Mouse (Mus musculus) stomach, postnatal 0 days (tissue): ENCODE measurements around the gene Tex52. TPM values are rescaled to one million over a fixed set of nuclear protein-coding genes. Genes with fewer than 3 reads are reported as not detected.

Source experiments
- ATAC-seq: fragments of 200-750 bp; cut with Nextera tagmentation; 2 replicates; pipeline ENCODE4 v1.8.0; 2017; ENCODE audit not compliant: low FRiP score, low TSS enrichment
- DNase-seq: peaks from one replicate; pipeline ENCODE4 v3.0.0-alpha.2; 2016; ENCODE audit warnings: low spot score
- H3K27ac ChIP-seq: fragments of 300-500 bp; sonication (generic); replicated peaks from 2 replicates; pipeline ENCODE4 v1.5.1; 2014; ENCODE audit warnings: mild to moderate bottlenecking, control low read depth
- H3K27me3 ChIP-seq: fragments of 300-500 bp; sonication (generic); 2 replicates; pipeline ENCODE4 v1.6.1; 2014; ENCODE audit warnings: low read length; ENCODE audit not compliant: control insufficient read depth, insufficient read depth
- H3K36me3 ChIP-seq: fragments of 300-500 bp; sonication (generic); 2 replicates; pipeline ENCODE4 v1.6.1; 2014; ENCODE audit warnings: low read length, mixed read lengths; ENCODE audit not compliant: control insufficient read depth, insufficient read depth
- H3K4me1 ChIP-seq: fragments of 300-500 bp; sonication (generic); replicated peaks from 2 replicates; pipeline ENCODE4 v1.6.1; 2014; ENCODE audit warnings: antibody characterized with exemption; ENCODE audit not compliant: control insufficient read depth, insufficient read depth
- H3K4me2 ChIP-seq: fragments of 300-500 bp; sonication (generic); replicated peaks from 2 replicates; pipeline ENCODE4 v1.6.1; 2014; ENCODE audit warnings: low read depth, mild to moderate bottlenecking, control low read depth, moderate library complexity
- H3K4me3 ChIP-seq: fragments of 300-500 bp; sonication (generic); 2 replicates; pipeline ENCODE4 v1.5.1; 2014; ENCODE audit warnings: low read depth, low read length, control low read depth
- H3K9ac ChIP-seq: fragments of 300-500 bp; sonication (generic); 2 replicates; pipeline ENCODE4 v1.6.1; 2014; ENCODE audit warnings: mild to moderate bottlenecking, low read length, control low read depth, mixed read lengths
- H3K9me3 ChIP-seq: fragments of 300-500 bp; sonication (generic); 2 replicates; pipeline ENCODE4 v1.6.1; 2016; ENCODE audit warnings: low read length; ENCODE audit not compliant: control insufficient read depth
- CTCF ChIP-seq: IDR thresholded peaks from 2 replicates; pipeline ENCODE4 v1.5.1; 2016; ENCODE audit warnings: antibody characterized with exemption, low read depth, mild to moderate bottlenecking, moderate library complexity
- EP300 ChIP-seq: optimal IDR thresholded peaks from 2 replicates; pipeline ENCODE3; 2016; ENCODE audit warnings: antibody characterized with exemption
- WGBS: fragments of 180-500 bp; shearing (Covaris S2); extraction: QIAGEN DNeasy Blood & Tissue Kit; methylation state at CpG from one replicate; pipeline ENCODE4 v1.1.7; 2014; 5-methylcytosine and 5-hydroxymethylcytosine counted together
- polyA plus RNA-seq: library from polyadenylated mRNA; unstranded; fragments of >200 nt; fragmentation: Nextera tagmentation; extraction: Ambion mirVana; gene quantifications from 2 replicates; pipeline ENCODE4 v1.2.1, GENCODE M21; 2015

Gene Tex52
- polyA plus RNA-seq, 1 experiment from 2014 or later: 0.18 TPM

DNA sequence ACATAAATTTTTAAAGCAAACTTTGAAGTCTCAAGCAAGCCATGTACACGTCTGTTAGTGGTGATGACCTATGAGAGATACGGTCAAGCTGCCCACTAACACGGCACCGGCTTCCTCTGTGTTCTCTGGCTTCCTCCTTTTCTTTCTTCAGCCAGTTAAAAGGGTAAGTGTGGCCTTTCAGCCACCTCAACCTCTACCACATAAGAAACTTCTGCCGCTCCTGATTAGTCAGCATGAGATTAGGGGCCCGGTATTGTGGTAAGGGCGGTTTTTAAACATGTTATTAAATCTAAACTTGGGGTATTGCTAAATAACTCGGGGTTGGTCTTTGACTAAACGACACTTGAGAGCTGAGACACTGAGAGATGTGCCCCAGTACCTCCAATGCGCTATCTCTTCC, 29.6 kb upstream of the Tex52 start:
- Histone ChIP-seq H3K27ac (no peak overlapping the region), H3K9me3 (no peaks in the 10 kb centered on the region), H3K4me3 (no peak overlapping the region), H3K36me3 (no peaks in the 10 kb centered on the region), H3K27me3 (no peaks in the 10 kb centered on the region), H3K4me1 (no peaks in the 10 kb centered on the region), H3K4me2 (no peak overlapping the region), H3K9ac (no peak overlapping the region)
- TF ChIP-seq EP300 (no peak), CTCF (no peak)
- DNase-seq: no peak
- no peak for ATAC-seq
- WGBS: 69% methylated on average over 10 of the region's 10 CpGs

- no peak overlapping the region for H3K4me3 ChIP-seq
- ATAC-seq: no peak
- peak overlapping the region; percentile 36; the same call in 1 of the 2 replicates for H3K27ac ChIP-seq
- H3K9ac ChIP-seq: no peak overlapping the region
- 63% methylated on average over 6 of the region's 6 CpGs for WGBS
- H3K4me2 ChIP-seq: no peak overlapping the region
- H3K9me3 ChIP-seq: no peaks in the 10 kb centered on the region
- no peak for DNase-seq
- H3K27me3 ChIP-seq: no peaks in the 10 kb centered on the region
- H3K36me3 ChIP-seq: peaks cover 2% of the 10 kb centered on the region; the same call in 1 of the 2 replicates
- TF ChIP-seq EP300: no peak
- no peak for TF ChIP-seq CTCF
- no peaks in the 10 kb centered on the region for H3K4me1 ChIP-seq
These were observed 28.5 kb upstream of the Tex52 start for GRCm38 (mm10) chr6:128346782-128347181.

- Histone ChIP-seq H3K4me3 (no peak overlapping the region), H3K27ac (no peak overlapping the region), H3K9me3 (no peaks in the 10 kb centered on the region), H3K27me3 (no peaks in the 10 kb centered on the region), H3K36me3 (peaks cover 2% of the 10 kb centered on the region; the same call in 1 of the 2 replicates), H3K4me1 (no peaks in the 10 kb centered on the region), H3K9ac (no peak overlapping the region), H3K4me2 (no peak overlapping the region)
- no peak for DNase-seq
- 63% methylated on average over 7 of the region's 7 CpGs for WGBS
- TF ChIP-seq CTCF (no peak), EP300 (no peak)
- ATAC-seq: no peak
These were observed 25.5 kb upstream of the Tex52 start for GRCm38 (mm10) chr6:128349711-128350110.

- WGBS: 47% methylated on average over 3 of the region's 3 CpGs
- Histone ChIP-seq H3K4me1 (no peaks in the 10 kb centered on the region), H3K4me2 (no peak overlapping the region; the same call in 1 of the 2 replicates)
These were observed 21.1 kb upstream of the Tex52 start for GRCm38 (mm10) chr6:128354140-128354539.

DNA sequence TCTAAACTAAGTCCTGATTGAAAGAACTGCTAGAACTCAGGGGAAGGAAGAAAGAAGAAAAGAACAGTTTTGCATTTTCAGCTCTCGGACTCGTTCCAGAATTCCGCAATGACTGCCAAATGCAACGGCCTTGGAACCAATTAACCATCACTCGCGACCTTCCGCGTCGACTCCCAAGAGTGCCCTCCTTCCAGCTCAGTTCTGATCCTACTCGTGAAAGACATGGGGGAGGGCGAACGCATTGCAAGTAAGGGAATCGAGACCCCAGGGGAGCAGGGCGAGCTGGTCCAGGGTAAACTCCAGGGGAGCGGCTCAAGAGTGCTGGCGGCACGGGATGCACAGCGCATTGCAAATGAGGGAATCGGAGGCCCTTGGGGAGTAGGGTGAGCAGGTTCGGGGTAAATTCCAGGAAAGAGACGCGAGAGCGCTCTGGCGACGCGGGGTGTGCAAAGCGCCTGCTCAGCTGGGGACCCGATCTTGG, 20.0 kb upstream of the Tex52 start:
- WGBS: under 1% methylated on average over 28 of the region's 28 CpGs
- ATAC-seq: peak; percentile 73
- H3K9ac ChIP-seq: peak overlapping the region; percentile 76

More at GRCm38 (mm10) chr6:128354140-128354539, 21.1 kb upstream of the Tex52 start:
- Histone ChIP-seq H3K4me3 (no peak overlapping the region), H3K9ac (no peak overlapping the region), H3K36me3 (peaks cover 6% of the 10 kb centered on the region), H3K27me3 (no peaks in the 10 kb centered on the region), H3K27ac (no peak overlapping the region), H3K9me3 (no peaks in the 10 kb centered on the region)
- no peak for TF ChIP-seq CTCF
- TF ChIP-seq EP300: no peak
- ATAC-seq (no peak), DNase-seq (no peak)

DNA sequence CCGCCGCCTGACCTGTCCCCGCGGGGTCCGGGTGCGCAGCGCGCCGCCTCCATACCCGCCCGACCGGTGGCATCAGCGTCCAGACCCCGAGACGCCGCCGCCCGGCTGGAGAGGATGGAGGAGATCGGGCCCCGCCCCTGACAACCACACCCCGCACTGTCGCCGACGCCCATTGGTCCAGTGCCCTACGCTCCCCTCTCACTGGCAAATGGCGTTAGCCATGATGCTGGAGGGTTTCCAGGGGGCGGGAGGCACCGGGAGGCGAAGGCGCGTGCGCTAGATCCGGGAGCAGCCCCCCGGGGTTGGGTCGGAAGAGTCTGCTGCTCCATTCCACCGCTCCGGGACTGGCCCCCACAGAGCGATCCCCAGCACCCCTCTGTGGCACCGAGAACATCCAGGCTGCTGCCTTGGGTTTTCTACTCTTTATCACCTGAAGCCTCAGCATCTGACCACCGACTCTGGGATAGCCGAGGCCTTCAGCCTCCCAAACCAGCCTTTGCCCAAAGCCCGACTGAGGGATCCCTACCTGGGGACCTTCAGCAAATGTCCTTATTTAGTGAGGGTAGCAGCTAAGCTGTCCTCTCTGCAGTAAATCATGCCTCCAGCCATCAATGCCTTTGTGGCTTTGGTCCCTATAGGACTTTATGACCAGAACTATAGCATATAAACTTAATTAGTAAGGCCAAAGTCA, 19.4 kb upstream of the Tex52 start, which contains the start of gene Tulp3:
Tulp3 (minus strand) TSS at position 126 of the 691 bp plus-strand sequence.
- Histone ChIP-seq H3K4me1 (no peaks in the 10 kb centered on the region), H3K27ac (peak within 1 kb of the TSS; percentile 85)

More for the DNA sequence above, 20.0 kb upstream of the Tex52 start:
- no peak for DNase-seq
- no peaks in the 10 kb centered on the region for H3K4me1 ChIP-seq
- no peaks in the 10 kb centered on the region for H3K9me3 ChIP-seq
- H3K4me3 ChIP-seq: peak overlapping the region; percentile 75
- H3K27me3 ChIP-seq: no peaks in the 10 kb centered on the region
- H3K36me3 ChIP-seq: peaks cover 6% of the 10 kb centered on the region
- TF ChIP-seq CTCF (no peak), EP300 (no peak)
- H3K4me2 ChIP-seq: peak overlapping the region; percentile 80
- H3K27ac ChIP-seq: peak overlapping the region; percentile 85

More for the DNA sequence above, 19.4 kb upstream of the Tex52 start, which contains the start of gene Tulp3:
- peak within 1 kb of the TSS; percentile 76 for H3K9ac ChIP-seq
- under 1% methylated on average over 36 of the region's 42 CpGs for WGBS
- TF ChIP-seq CTCF (peak; percentile 5; the same call in 1 of the 2 replicates), EP300 (no peak)
- DNase-seq: peak; percentile 94
- peak within 1 kb of the TSS; percentile 80 for H3K4me2 ChIP-seq
- H3K9me3 ChIP-seq: no peaks in the 10 kb centered on the region
- peak; percentile 98 for ATAC-seq
- no peaks in the 10 kb centered on the region for H3K27me3 ChIP-seq
- peaks cover 4% of the 10 kb centered on the region for H3K36me3 ChIP-seq
- peak within 1 kb of the TSS; percentile 75 for H3K4me3 ChIP-seq
